8 mouse cellular contexts compared by ENCODE assay signal in genomic region chr4:59034325-59034917, GRCm38 (mm10). TPM values are rescaled to one million over a fixed set of nuclear protein-coding genes. Genes with fewer than 3 reads are reported as not detected.
DNase-seq lines count a peak whose midpoint lies in the region; ATAC-seq and TF ChIP-seq lines count a peak whose summit lies in the region.

No protein-coding gene starts in this region.

- no peaks in the 10 kb centered on the region for H3K27me3 ChIP-seq in forebrain, embryonic 14.5 days (replicated peaks; ENCODE audit: control insufficient read depth, insufficient read depth, low read length)
- no peaks in the 10 kb centered on the region for H3K27me3 ChIP-seq in liver, embryonic 16.5 days (ENCODE audit: control insufficient read depth, insufficient read depth, low read depth, low read length)

- peak overlapping the region; percentile 90; the same call in 1 of the 2 replicates for H3K27ac ChIP-seq in forebrain, embryonic 14.5 days (ENCODE audit: low read depth, low read length)
- no peak overlapping the region for H3K27ac ChIP-seq in liver, embryonic 16.5 days (ENCODE audit: low read length)

- TF ChIP-seq POLR2A in lung, adult 2 months (IDR thresholded peaks at IDR 0.05; ENCODE audit: borderline replicate concordance, extremely low read depth, low read depth, low read length): no peak

- H3K36me3 ChIP-seq in forebrain, embryonic 14.5 days (ENCODE audit: control insufficient read depth, insufficient read depth, low read length): no peaks in the 10 kb centered on the region
- no peaks in the 10 kb centered on the region for H3K36me3 ChIP-seq in liver, embryonic 16.5 days (ENCODE audit: control insufficient read depth, insufficient read depth)

- DNase-seq in adrenal gland, adult (ENCODE audit: inconsistent age in 2 of 2, low spot score in 1 of 2): peak; percentile 21 to 35
- no peak for DNase-seq in adrenal gland, adult 18-20 months (ENCODE audit: low spot score in 2 of 2)
- peak; percentile 14 for DNase-seq in lung, postnatal 10 days
- DNase-seq in lung, adult 2 months: no peak
- DNase-seq in forebrain, embryonic 14.5 days (ENCODE audit: low spot score): no peak
- DNase-seq in layer of hippocampus, adult 18-20 months (ENCODE audit: low spot score in 2 of 2): no peak
- no peak for DNase-seq in adrenal gland, adult 8-10 months

- no peaks in the 10 kb centered on the region; the same call in 1 of the 2 replicates for H3K9me3 ChIP-seq in forebrain, embryonic 14.5 days (replicated peaks; ENCODE audit: control insufficient read depth, low read length)
- H3K9me3 ChIP-seq in liver, embryonic 16.5 days (replicated peaks; ENCODE audit: control insufficient read depth, low read length): no peaks in the 10 kb centered on the region

- H3K4me1 ChIP-seq in lung, adult 2 months (ENCODE audit: control insufficient read depth, insufficient read depth, low read length): peaks cover 3% of the 10 kb centered on the region; the same call in 1 of the 2 replicates
- H3K4me1 ChIP-seq in forebrain, embryonic 14.5 days (ENCODE audit: control insufficient read depth, insufficient read depth, low read length): no peaks in the 10 kb centered on the region
- H3K4me1 ChIP-seq in liver, embryonic 16.5 days (ENCODE audit: control insufficient read depth, low read depth, low read length): peaks cover 11% of the 10 kb centered on the region

- H3K9ac ChIP-seq in forebrain, embryonic 14.5 days (ENCODE audit: low read length): peak overlapping the region; percentile 91
- H3K9ac ChIP-seq in liver, embryonic 16.5 days (ENCODE audit: low read depth, low read length): no peak overlapping the region

- H3K4me2 ChIP-seq in forebrain, embryonic 14.5 days (ENCODE audit: low read length): peak overlapping the region; percentile 61
- peak overlapping the region; percentile 91 for H3K4me2 ChIP-seq in liver, embryonic 16.5 days (ENCODE audit: low read depth, low read length)

- H3K4me3 ChIP-seq in lung, adult 2 months (replicated peaks; ENCODE audit: extremely low read depth, low read depth, low read length): no peak overlapping the region
- peak overlapping the region; percentile 78 for H3K4me3 ChIP-seq in forebrain, embryonic 14.5 days (ENCODE audit: low read depth, low read length)
- peak overlapping the region; percentile 76 for H3K4me3 ChIP-seq in liver, embryonic 16.5 days (ENCODE audit: low read depth, low read length)

- peak; percentile 12; the same call in 1 of the 2 replicates for ATAC-seq in forebrain, embryonic 14.5 days
- ATAC-seq in liver, embryonic 16.5 days (ENCODE audit: low read depth): no peak

- TF ChIP-seq CTCF in lung, adult 2 months (IDR thresholded peaks at IDR 0.05; ENCODE audit: insufficient read depth, low read length): no peak

- 74% methylated on average over 10 of the region's 10 CpGs for WGBS in lung, adult 2 months
- 66% methylated on average over 10 of the region's 10 CpGs for WGBS in forebrain, embryonic 14.5 days
- 73% methylated on average over 10 of the region's 10 CpGs for WGBS in liver, embryonic 16.5 days (ENCODE audit: insufficient replicate concordance)

RNA-seq across cellular contexts. Expression of gene Gng10, which starts 0.5 kb away (rescaled TPM):
- 10 to 100 TPM; 30.8 to 32.2 TPM for total RNA-seq in adrenal gland, adult 18-20 months (2021)
- 15.1 and 16.9 TPM in 2 replicates for polyA plus RNA-seq in lung, adult 2 months (2012; rRNA removed)
- polyA plus RNA-seq in forebrain, embryonic 14.5 days (2014; fragmentation: Nextera tagmentation; extraction: Ambion mirVana): 204 and 233 TPM in 2 replicates
- polyA plus RNA-seq in liver, embryonic 16.5 days (2015; fragmentation: Nextera tagmentation; extraction: Ambion mirVana): 12.5 and 19.0 TPM in 2 replicates
- total RNA-seq in layer of hippocampus, adult 18-20 months (2021): 10 to 100 TPM; 81.9 to 83.1 TPM
- 10 to 100 TPM; 22.4 to 39.2 (median 34.3) TPM for total RNA-seq in adrenal gland, adult 8-10 months (2022)

RNA-seq across cellular contexts. Expression of gene Gm20503, which starts 31.4 kb away (rescaled TPM):
- 1 to 10 TPM; 2.0 to 3.8 TPM for total RNA-seq in adrenal gland, adult 18-20 months (2021)
- 1.7 TPM in 1 of 2 replicates, not detected in the other for polyA plus RNA-seq in lung, adult 2 months (2012; rRNA removed)
- 1.5 and 5.3 TPM in 2 replicates for polyA plus RNA-seq in forebrain, embryonic 14.5 days (2014; fragmentation: Nextera tagmentation; extraction: Ambion mirVana)
- polyA plus RNA-seq in liver, embryonic 16.5 days (2015; fragmentation: Nextera tagmentation; extraction: Ambion mirVana): 4.2 and 6.3 TPM in 2 replicates
- 1 to 10 TPM; 2.6 to 3.6 TPM for total RNA-seq in layer of hippocampus, adult 18-20 months (2021)
- total RNA-seq in adrenal gland, adult 8-10 months (2022): 1 to 10 TPM in 3 of 4 experiments, not detected in 1; 2.7 to 8.3 (median 6.3) TPM

RNA-seq across cellular contexts. Expression of gene Dnajc25, which starts 39.6 kb away (rescaled TPM):
- total RNA-seq in adrenal gland, adult 18-20 months (2021): 10 to 100 TPM; 14.0 to 14.1 TPM
- 3.6 and 4.7 TPM in 2 replicates for polyA plus RNA-seq in lung, adult 2 months (2012; rRNA removed)
- polyA plus RNA-seq in forebrain, embryonic 14.5 days (2014; fragmentation: Nextera tagmentation; extraction: Ambion mirVana): 4.9 and 6.5 TPM in 2 replicates
- 3.9 and 5.5 TPM in 2 replicates for polyA plus RNA-seq in liver, embryonic 16.5 days (2015; fragmentation: Nextera tagmentation; extraction: Ambion mirVana)
- 1 to 10 TPM; 3.4 to 4.8 TPM for total RNA-seq in layer of hippocampus, adult 18-20 months (2021)
- 10 to 100 TPM; 13.1 to 19.6 (median 15.3) TPM for total RNA-seq in adrenal gland, adult 8-10 months (2022)

RNA-seq across cellular contexts. Expression of gene Ptgr1, which starts 47.5 kb away (rescaled TPM):
- total RNA-seq in adrenal gland, adult 18-20 months (2021): 10 to 100 TPM; 14.9 to 24.8 TPM
- 6.7 and 23.7 TPM in 2 replicates for polyA plus RNA-seq in lung, adult 2 months (2012; rRNA removed)
- polyA plus RNA-seq in forebrain, embryonic 14.5 days (2014; fragmentation: Nextera tagmentation; extraction: Ambion mirVana): 4.9 and 5.9 TPM in 2 replicates
- polyA plus RNA-seq in liver, embryonic 16.5 days (2015; fragmentation: Nextera tagmentation; extraction: Ambion mirVana): 12.2 and 13.3 TPM in 2 replicates
- 1 to 10 TPM; 2.6 to 3.2 TPM for total RNA-seq in layer of hippocampus, adult 18-20 months (2021)
- 10 to 100 TPM; 18.0 to 54.4 (median 29.9) TPM for total RNA-seq in adrenal gland, adult 8-10 months (2022)

Comparison
In these comparisons a context has a peak if more than half of its experiments do, and no peak if none do; other contexts are left out.
1. DNase-seq: peak in adrenal gland, adult (2 of 2) and lung, postnatal 10 days (single experiment); none in adrenal gland, adult 18-20 months (0 of 2), lung, adult 2 months (single experiment), forebrain, embryonic 14.5 days (single experiment), layer of hippocampus, adult 18-20 months (0 of 2) and adrenal gland, adult 8-10 months (single experiment).